25 mouse cellular contexts compared by ENCODE assay signal in genomic region chr17:45568990-45569389, GRCm38 (mm10). TPM values are rescaled to one million over a fixed set of nuclear protein-coding genes. Genes with fewer than 3 reads are reported as not detected.
DNase-seq lines count a peak whose midpoint lies in the region; ATAC-seq and TF ChIP-seq lines count a peak whose summit lies in the region.
"Had no signal": no experiment of that assay in that cellular context is flagged by ENCODE, and none has a peak within 500 bp of the region (broad histone marks: within the 10 kb centered on the region; RNA-seq: fewer than 3 reads in every experiment).

No protein-coding gene starts in this region.

- H3K27ac ChIP-seq in forebrain, embryonic 10.5 days, result no peak overlapping the region
- no peak overlapping the region; the same call in 1 of the 2 replicates for H3K27ac ChIP-seq in forebrain, embryonic 15.5 days (replicated peaks)
- 0 out of 2 replicates have a peak overlapping the region, but pooled peaks have one; percentile 15 for H3K27ac ChIP-seq in midbrain, embryonic 12.5 days (replicated peaks)
- H3K27ac ChIP-seq in midbrain, postnatal 0 days (ENCODE audit: low read depth, low read length), result no peak overlapping the region
- 0 out of 2 replicates have a peak overlapping the region, but pooled peaks have one; percentile 17 for H3K27ac ChIP-seq in embryonic facial prominence, embryonic 15.5 days (replicated peaks)
- H3K27ac ChIP-seq: gastrocnemius, adult 2 months; hindbrain, embryonic 12.5 days; kidney, postnatal 0 days; left cerebral cortex, adult 2 months; limb, embryonic 13.5 days; macrophage had no signal

- H3K4me2 ChIP-seq in forebrain, embryonic 15.5 days (replicated peaks), result no peak overlapping the region
- H3K4me2 ChIP-seq in midbrain, embryonic 12.5 days (replicated peaks), result no peak overlapping the region
- no peak overlapping the region for H3K4me2 ChIP-seq in midbrain, postnatal 0 days (ENCODE audit: low read depth, low read length, poor library complexity, severe bottlenecking)
- H3K4me2 ChIP-seq in embryonic facial prominence, embryonic 15.5 days (replicated peaks), result no peak overlapping the region
- H3K4me2 ChIP-seq: hindbrain, embryonic 12.5 days; limb, embryonic 13.5 days; lung, embryonic 14.5 days; midbrain, embryonic 11.5 days had no signal

- no peaks in the 10 kb centered on the region for H3K27me3 ChIP-seq in forebrain, embryonic 10.5 days (ENCODE audit: poor library complexity, severe bottlenecking)
- no peaks in the 10 kb centered on the region for H3K27me3 ChIP-seq in forebrain, embryonic 15.5 days
- no peaks in the 10 kb centered on the region for H3K27me3 ChIP-seq in midbrain, embryonic 12.5 days
- no peaks in the 10 kb centered on the region for H3K27me3 ChIP-seq in midbrain, postnatal 0 days (ENCODE audit: insufficient read depth, low read length)
- no peaks in the 10 kb centered on the region for H3K27me3 ChIP-seq in embryonic facial prominence, embryonic 15.5 days
- H3K27me3 ChIP-seq: hindbrain, embryonic 12.5 days; limb, embryonic 13.5 days had no signal

- no peak overlapping the region; the same call in 1 of the 2 replicates for H3K9ac ChIP-seq in forebrain, embryonic 15.5 days (replicated peaks)
- H3K9ac ChIP-seq in midbrain, embryonic 12.5 days (replicated peaks), result no peak overlapping the region
- H3K9ac ChIP-seq in midbrain, postnatal 0 days (replicated peaks; ENCODE audit: low read length, poor library complexity, severe bottlenecking), result no peak overlapping the region
- no peak overlapping the region for H3K9ac ChIP-seq in embryonic facial prominence, embryonic 15.5 days
- H3K9ac ChIP-seq: hindbrain, embryonic 12.5 days; limb, embryonic 13.5 days; lung, embryonic 14.5 days had no signal

- no peak for ATAC-seq in forebrain, embryonic 15.5 days (replicated peaks)
- ATAC-seq in midbrain, embryonic 12.5 days (ENCODE audit: low FRiP score, low read depth), result no peak
- no peak for ATAC-seq in midbrain, postnatal 0 days (ENCODE audit: low FRiP score)
- ATAC-seq in embryonic facial prominence, embryonic 15.5 days (ENCODE audit: insufficient number of reproducible peaks, low FRiP score, low TSS enrichment, low read depth), result no peak
- ATAC-seq: activated CD4-positive, CD25-positive, alpha-beta regulatory T cell, adult 4 months; forebrain, embryonic 16.5 days had no signal

- peak overlapping the region; percentile 10; the same call in 1 of the 2 replicates for H3K4me3 ChIP-seq in forebrain, embryonic 10.5 days
- H3K4me3 ChIP-seq in forebrain, embryonic 15.5 days, result no peak overlapping the region
- H3K4me3 ChIP-seq in midbrain, embryonic 12.5 days, result no peak overlapping the region
- no peak overlapping the region for H3K4me3 ChIP-seq in midbrain, postnatal 0 days (ENCODE audit: low read depth, low read length)
- no peak overlapping the region for H3K4me3 ChIP-seq in embryonic facial prominence, embryonic 15.5 days (replicated peaks)
- H3K4me3 ChIP-seq: erythroblast, embryonic 14.5 days; gastrocnemius, adult 2 months; hindbrain, embryonic 12.5 days; left cerebral cortex, adult 2 months; limb, embryonic 13.5 days; myocyte had no signal

- 89% methylated on average over 12 of the region's 12 CpGs for WGBS in forebrain, embryonic 10.5 days
- WGBS in forebrain, embryonic 15.5 days, result 86% methylated on average over 12 of the region's 12 CpGs
- WGBS in midbrain, embryonic 12.5 days, result 88% methylated on average over 12 of the region's 12 CpGs
- 88% methylated on average over 12 of the region's 12 CpGs for WGBS in midbrain, postnatal 0 days
- 85% methylated on average over 12 of the region's 12 CpGs for WGBS in embryonic facial prominence, embryonic 15.5 days

- no peaks in the 10 kb centered on the region for H3K9me3 ChIP-seq in forebrain, embryonic 10.5 days
- H3K9me3 ChIP-seq in forebrain, embryonic 15.5 days, result no peaks in the 10 kb centered on the region
- no peaks in the 10 kb centered on the region for H3K9me3 ChIP-seq in midbrain, embryonic 12.5 days
- no peaks in the 10 kb centered on the region for H3K9me3 ChIP-seq in midbrain, postnatal 0 days (ENCODE audit: low read length)
- no peaks in the 10 kb centered on the region for H3K9me3 ChIP-seq in embryonic facial prominence, embryonic 15.5 days (replicated peaks)
- H3K9me3 ChIP-seq: hindbrain, embryonic 12.5 days; limb, embryonic 13.5 days had no signal

- H3K36me3 ChIP-seq in forebrain, embryonic 10.5 days (replicated peaks), result peaks cover 76% of the 10 kb centered on the region
- H3K36me3 ChIP-seq in forebrain, embryonic 15.5 days, result peaks cover 61% of the 10 kb centered on the region
- H3K36me3 ChIP-seq in midbrain, embryonic 12.5 days, result peaks cover 62% of the 10 kb centered on the region
- peaks cover 56% of the 10 kb centered on the region for H3K36me3 ChIP-seq in midbrain, postnatal 0 days (ENCODE audit: insufficient read depth, low read length)
- peaks cover 68% of the 10 kb centered on the region for H3K36me3 ChIP-seq in embryonic facial prominence, embryonic 15.5 days

- peaks cover 81% of the 10 kb centered on the region for H3K4me1 ChIP-seq in forebrain, embryonic 10.5 days
- H3K4me1 ChIP-seq in forebrain, embryonic 15.5 days, result peaks cover 55% of the 10 kb centered on the region
- H3K4me1 ChIP-seq in midbrain, embryonic 12.5 days, result peaks cover 42% of the 10 kb centered on the region
- H3K4me1 ChIP-seq in midbrain, postnatal 0 days (ENCODE audit: insufficient read depth, low read length), result 0 out of 2 replicates have a peak, but pooled peaks cover 6% of the 10 kb centered on the region
- peaks cover 68% of the 10 kb centered on the region for H3K4me1 ChIP-seq in embryonic facial prominence, embryonic 15.5 days

- DNase-seq in forebrain, embryonic 10.5 days (ENCODE audit: extremely low spot score, low spot score), result no peak
- DNase-seq in midbrain, postnatal 0 days (ENCODE audit: low spot score), result no peak
- no peak for DNase-seq in spleen, adult 18-20 months
- no peak for DNase-seq in spleen, adult 12 weeks (ENCODE audit: low spot score)
- DNase-seq: cerebellum, adult 11 months; cerebellum, postnatal 14 days; gastrocnemius, adult 2 months; heart, adult 18-20 months; heart, postnatal 10 days; kidney, adult 11 months; lung, embryonic 14.5 days; thymus, postnatal 36 days had no signal

- no peak for TF ChIP-seq CTCF in midbrain, postnatal 0 days (IDR thresholded peaks at IDR 0.05)

RNA-seq across cellular contexts. Expression of gene Hsp90ab1, which starts 4.1 kb away (rescaled TPM):
- polyA plus RNA-seq in forebrain, embryonic 10.5 days (2016; fragmentation: Nextera tagmentation; extraction: Ambion mirVana), result 2,210 and 2,220 TPM in 2 replicates
- 1,627 and 1,637 TPM in 2 replicates for polyA plus RNA-seq in forebrain, embryonic 15.5 days (2015; fragmentation: Nextera tagmentation; extraction: Ambion mirVana)
- 1,424 and 1,459 TPM in 2 replicates for polyA plus RNA-seq in midbrain, embryonic 12.5 days (2016; fragmentation: Nextera tagmentation; extraction: Ambion mirVana)
- 1,063 and 1,068 TPM in 2 replicates for total RNA-seq in midbrain, postnatal 0 days (2014; rRNA removed)
- polyA plus RNA-seq in midbrain, postnatal 0 days (2015; fragmentation: Nextera tagmentation; extraction: Ambion mirVana), result 1,368 and 1,371 TPM in 2 replicates
- 1,563 and 1,577 TPM in 2 replicates for polyA plus RNA-seq in embryonic facial prominence, embryonic 15.5 days (2015; fragmentation: Nextera tagmentation; extraction: Ambion mirVana)

RNA-seq across cellular contexts. Expression of gene Slc35b2, which starts 5.3 kb away (rescaled TPM):
- polyA plus RNA-seq in forebrain, embryonic 10.5 days (2016; fragmentation: Nextera tagmentation; extraction: Ambion mirVana), result 114 and 117 TPM in 2 replicates
- 97.9 and 99.8 TPM in 2 replicates for polyA plus RNA-seq in forebrain, embryonic 15.5 days (2015; fragmentation: Nextera tagmentation; extraction: Ambion mirVana)
- polyA plus RNA-seq in midbrain, embryonic 12.5 days (2016; fragmentation: Nextera tagmentation; extraction: Ambion mirVana), result 96.6 and 102 TPM in 2 replicates
- total RNA-seq in midbrain, postnatal 0 days (2014; rRNA removed), result 91.7 and 113 TPM in 2 replicates
- polyA plus RNA-seq in midbrain, postnatal 0 days (2015; fragmentation: Nextera tagmentation; extraction: Ambion mirVana), result 71.8 and 75.3 TPM in 2 replicates
- 133 and 139 TPM in 2 replicates for polyA plus RNA-seq in embryonic facial prominence, embryonic 15.5 days (2015; fragmentation: Nextera tagmentation; extraction: Ambion mirVana)

RNA-seq across cellular contexts. Expression of gene Nfkbie, which starts 13.5 kb away (rescaled TPM):
- 6.6 and 6.9 TPM in 2 replicates for polyA plus RNA-seq in forebrain, embryonic 10.5 days (2016; fragmentation: Nextera tagmentation; extraction: Ambion mirVana)
- 4.2 and 4.6 TPM in 2 replicates for polyA plus RNA-seq in forebrain, embryonic 15.5 days (2015; fragmentation: Nextera tagmentation; extraction: Ambion mirVana)
- polyA plus RNA-seq in midbrain, embryonic 12.5 days (2016; fragmentation: Nextera tagmentation; extraction: Ambion mirVana), result 6.8 and 7.9 TPM in 2 replicates
- total RNA-seq in midbrain, postnatal 0 days (2014; rRNA removed), result 2.0 and 4.8 TPM in 2 replicates
- polyA plus RNA-seq in midbrain, postnatal 0 days (2015; fragmentation: Nextera tagmentation; extraction: Ambion mirVana), result 2.5 and 3.1 TPM in 2 replicates
- polyA plus RNA-seq in embryonic facial prominence, embryonic 15.5 days (2015; fragmentation: Nextera tagmentation; extraction: Ambion mirVana), result 5.5 and 6.3 TPM in 2 replicates

RNA-seq across cellular contexts. Expression of gene Tmem151b, which starts 19.5 kb away (rescaled TPM):
- polyA plus RNA-seq in forebrain, embryonic 10.5 days (2016; fragmentation: Nextera tagmentation; extraction: Ambion mirVana), result 4.8 and 6.3 TPM in 2 replicates
- polyA plus RNA-seq in forebrain, embryonic 15.5 days (2015; fragmentation: Nextera tagmentation; extraction: Ambion mirVana), result 34.5 and 36.2 TPM in 2 replicates
- 12.6 and 13.5 TPM in 2 replicates for polyA plus RNA-seq in midbrain, embryonic 12.5 days (2016; fragmentation: Nextera tagmentation; extraction: Ambion mirVana)
- total RNA-seq in midbrain, postnatal 0 days (2014; rRNA removed), result 77.9 and 95.6 TPM in 2 replicates
- 29.1 and 30.7 TPM in 2 replicates for polyA plus RNA-seq in midbrain, postnatal 0 days (2015; fragmentation: Nextera tagmentation; extraction: Ambion mirVana)
- 3.9 and 4.7 TPM in 2 replicates for polyA plus RNA-seq in embryonic facial prominence, embryonic 15.5 days (2015; fragmentation: Nextera tagmentation; extraction: Ambion mirVana)
- total RNA-seq: gastrocnemius, adult 2 months had no signal
- polyA plus RNA-seq: activated CD4-positive, CD25-positive, alpha-beta regulatory T cell, adult 4 months; erythroblast, embryonic 14.5 days had no signal

RNA-seq across cellular contexts. Expression of gene Slc29a1, which starts 30.4 kb away (rescaled TPM):
- polyA plus RNA-seq in forebrain, embryonic 10.5 days (2016; fragmentation: Nextera tagmentation; extraction: Ambion mirVana), result 70.3 and 76.3 TPM in 2 replicates
- 62.5 and 63.7 TPM in 2 replicates for polyA plus RNA-seq in forebrain, embryonic 15.5 days (2015; fragmentation: Nextera tagmentation; extraction: Ambion mirVana)
- 40.1 and 40.2 TPM in 2 replicates for polyA plus RNA-seq in midbrain, embryonic 12.5 days (2016; fragmentation: Nextera tagmentation; extraction: Ambion mirVana)
- total RNA-seq in midbrain, postnatal 0 days (2014; rRNA removed), result 45.3 and 82.1 TPM in 2 replicates
- polyA plus RNA-seq in midbrain, postnatal 0 days (2015; fragmentation: Nextera tagmentation; extraction: Ambion mirVana), result 38.4 TPM in 2 replicates
- 92.7 and 99.7 TPM in 2 replicates for polyA plus RNA-seq in embryonic facial prominence, embryonic 15.5 days (2015; fragmentation: Nextera tagmentation; extraction: Ambion mirVana)

Comparison
In these comparisons a context has a peak if more than half of its experiments do, and no peak if none do; other contexts are left out.
1. H3K27ac ChIP-seq: peak in midbrain, embryonic 12.5 days (single experiment) and embryonic facial prominence, embryonic 15.5 days (single experiment); none in forebrain, embryonic 10.5 days (single experiment), forebrain, embryonic 15.5 days (single experiment) and midbrain, postnatal 0 days (single experiment).